Mouse (Mus musculus): ENCODE data around the gene Mrps33. TPM values are rescaled to one million over a fixed set of nuclear protein-coding genes. Genes with fewer than 3 reads are reported as not detected.

Mrps33 gene
- polyA plus RNA-seq, 1 experiment from 2014 or later = 164 TPM

GRCm38 (mm10) chr6:39785944-39786343, 24.8 kb downstream of the Mrps33 start:
- Histone ChIP-seq H3K9me3 (replicated peaks; ENCODE audit: control insufficient read depth, low read length, poor library complexity, severe bottlenecking) (no peaks in the 10 kb centered on the region), H3K4me2 (ENCODE audit: low read length) (no peak overlapping the region), H3K4me1 (ENCODE audit: control insufficient read depth, insufficient read depth, low read length) (0 out of 2 replicates have a peak, but pooled peaks cover 2% of the 10 kb centered on the region), H3K9ac (ENCODE audit: low read depth, low read length) (no peak overlapping the region), H3K27ac (ENCODE audit: low read length) (no peak overlapping the region), H3K27me3 (ENCODE audit: control insufficient read depth, insufficient read depth, low read depth, low read length) (no peaks in the 10 kb centered on the region), H3K4me3 (ENCODE audit: low read depth, low read length) (no peak overlapping the region), H3K36me3 (ENCODE audit: control insufficient read depth, insufficient read depth, low read length) (no peaks in the 10 kb centered on the region)
- ATAC-seq = no peak
- WGBS = 82% methylated on average over 5 of the region's 5 CpGs

- H3K9ac ChIP-seq (ENCODE audit: low read depth, low read length) = no peak overlapping the region
- H3K27ac ChIP-seq (ENCODE audit: low read length) = no peak overlapping the region
- no peaks in the 10 kb centered on the region for H3K36me3 ChIP-seq (ENCODE audit: control insufficient read depth, insufficient read depth, low read length)
- no peak for ATAC-seq
- H3K4me3 ChIP-seq (ENCODE audit: low read depth, low read length) = no peak overlapping the region
- no peaks in the 10 kb centered on the region for H3K27me3 ChIP-seq (ENCODE audit: control insufficient read depth, insufficient read depth, low read depth, low read length)
- no peak overlapping the region for H3K4me2 ChIP-seq (ENCODE audit: low read length)
- H3K9me3 ChIP-seq (replicated peaks; ENCODE audit: control insufficient read depth, low read length, poor library complexity, severe bottlenecking) = no peaks in the 10 kb centered on the region
- 64% methylated on average over 7 of the region's 7 CpGs for WGBS
- H3K4me1 ChIP-seq (ENCODE audit: control insufficient read depth, insufficient read depth, low read length) = 0 out of 2 replicates have a peak, but pooled peaks cover 2% of the 10 kb centered on the region
Observed at GRCm38 (mm10) chr6:39783521-39783920, 27.3 kb downstream of the Mrps33 start.

- 32% methylated on average over 3 of the region's 3 CpGs for WGBS
- 0 out of 2 replicates have a peak, but pooled peaks cover 2% of the 10 kb centered on the region for H3K4me1 ChIP-seq (ENCODE audit: control insufficient read depth, insufficient read depth, low read length)
- no peaks in the 10 kb centered on the region for H3K27me3 ChIP-seq (ENCODE audit: control insufficient read depth, insufficient read depth, low read depth, low read length)
- no peak overlapping the region for H3K4me2 ChIP-seq (ENCODE audit: low read length)
- H3K9me3 ChIP-seq (replicated peaks; ENCODE audit: control insufficient read depth, low read length, poor library complexity, severe bottlenecking) = no peaks in the 10 kb centered on the region
- H3K36me3 ChIP-seq (ENCODE audit: control insufficient read depth, insufficient read depth, low read length) = no peaks in the 10 kb centered on the region
- no peak for ATAC-seq
- H3K27ac ChIP-seq (ENCODE audit: low read length) = no peak overlapping the region
- H3K9ac ChIP-seq (ENCODE audit: low read depth, low read length) = no peak overlapping the region
- H3K4me3 ChIP-seq (ENCODE audit: low read depth, low read length) = no peak overlapping the region
Observed at GRCm38 (mm10) chr6:39782618-39783017, 28.2 kb downstream of the Mrps33 start.

GRCm38 (mm10) chr6:39781766-39782530, 28.8 kb downstream of the Mrps33 start:
- no peak overlapping the region for H3K4me3 ChIP-seq (ENCODE audit: low read depth, low read length)
- 0 out of 2 replicates have a peak, but pooled peaks cover 2% of the 10 kb centered on the region for H3K4me1 ChIP-seq (ENCODE audit: control insufficient read depth, insufficient read depth, low read length)
- H3K4me2 ChIP-seq (ENCODE audit: low read length) = no peak overlapping the region
- H3K9ac ChIP-seq (ENCODE audit: low read depth, low read length) = no peak overlapping the region
- H3K9me3 ChIP-seq (replicated peaks; ENCODE audit: control insufficient read depth, low read length, poor library complexity, severe bottlenecking) = no peaks in the 10 kb centered on the region
- no peaks in the 10 kb centered on the region for H3K36me3 ChIP-seq (ENCODE audit: control insufficient read depth, insufficient read depth, low read length)
- H3K27ac ChIP-seq (ENCODE audit: low read length) = no peak overlapping the region
- 68% methylated on average over 17 of the region's 17 CpGs for WGBS
- ATAC-seq = no peak
- H3K27me3 ChIP-seq (ENCODE audit: control insufficient read depth, insufficient read depth, low read depth, low read length) = no peaks in the 10 kb centered on the region

GRCm38 (mm10) chr6:39780857-39781666, 29.7 kb downstream of the Mrps33 start:
- no peaks in the 10 kb centered on the region for H3K9me3 ChIP-seq (replicated peaks; ENCODE audit: control insufficient read depth, low read length, poor library complexity, severe bottlenecking)
- H3K4me3 ChIP-seq (ENCODE audit: low read depth, low read length) = peak overlapping the region; percentile 21; the same call in 1 of the 2 replicates
- no peaks in the 10 kb centered on the region for H3K36me3 ChIP-seq (ENCODE audit: control insufficient read depth, insufficient read depth, low read length)
- peak overlapping the region; percentile 45; the same call in 1 of the 2 replicates for H3K9ac ChIP-seq (ENCODE audit: low read depth, low read length)
- no peaks in the 10 kb centered on the region for H3K27me3 ChIP-seq (ENCODE audit: control insufficient read depth, insufficient read depth, low read depth, low read length)
- no peak overlapping the region for H3K27ac ChIP-seq (ENCODE audit: low read length)
- ATAC-seq = 0 out of 2 replicates have a peak, but pooled peaks have one; percentile 56
- H3K4me2 ChIP-seq (ENCODE audit: low read length) = peak overlapping the region; percentile 52
- 0 out of 2 replicates have a peak, but pooled peaks cover 2% of the 10 kb centered on the region for H3K4me1 ChIP-seq (ENCODE audit: control insufficient read depth, insufficient read depth, low read length)
- WGBS = 4% methylated on average over 18 of the region's 18 CpGs

GRCm38 (mm10) chr6:39778506-39778905, 32.3 kb downstream of the Mrps33 start:
- Histone ChIP-seq H3K4me3 (ENCODE audit: low read depth, low read length) (no peak overlapping the region), H3K9me3 (replicated peaks; ENCODE audit: control insufficient read depth, low read length, poor library complexity, severe bottlenecking) (no peaks in the 10 kb centered on the region), H3K4me1 (ENCODE audit: control insufficient read depth, insufficient read depth, low read length) (0 out of 2 replicates have a peak, but pooled peaks cover 2% of the 10 kb centered on the region), H3K9ac (ENCODE audit: low read depth, low read length) (no peak overlapping the region), H3K36me3 (ENCODE audit: control insufficient read depth, insufficient read depth, low read length) (no peaks in the 10 kb centered on the region), H3K27ac (ENCODE audit: low read length) (no peak overlapping the region), H3K27me3 (ENCODE audit: control insufficient read depth, insufficient read depth, low read depth, low read length) (no peaks in the 10 kb centered on the region), H3K4me2 (ENCODE audit: low read length) (no peak overlapping the region)
- 85% methylated on average over 1 of the region's 1 CpGs for WGBS
- no peak for ATAC-seq

GRCm38 (mm10) chr6:39776275-39776674, 34.5 kb downstream of the Mrps33 start:
- Histone ChIP-seq H3K9me3 (replicated peaks; ENCODE audit: control insufficient read depth, low read length, poor library complexity, severe bottlenecking) (no peaks in the 10 kb centered on the region), H3K27ac (ENCODE audit: low read length) (no peak overlapping the region), H3K4me2 (ENCODE audit: low read length) (no peak overlapping the region), H3K9ac (ENCODE audit: low read depth, low read length) (no peak overlapping the region), H3K27me3 (ENCODE audit: control insufficient read depth, insufficient read depth, low read depth, low read length) (no peaks in the 10 kb centered on the region), H3K4me1 (ENCODE audit: control insufficient read depth, insufficient read depth, low read length) (0 out of 2 replicates have a peak, but pooled peaks cover 2% of the 10 kb centered on the region), H3K36me3 (ENCODE audit: control insufficient read depth, insufficient read depth, low read length) (no peaks in the 10 kb centered on the region), H3K4me3 (ENCODE audit: low read depth, low read length) (no peak overlapping the region)
- 92% methylated on average over 6 of the region's 6 CpGs for WGBS
- ATAC-seq = no peak

- Histone ChIP-seq H3K27ac (ENCODE audit: low read length) (no peak overlapping the region), H3K27me3 (ENCODE audit: control insufficient read depth, insufficient read depth, low read depth, low read length) (no peaks in the 10 kb centered on the region), H3K9ac (ENCODE audit: low read depth, low read length) (no peak overlapping the region), H3K4me1 (ENCODE audit: control insufficient read depth, insufficient read depth, low read length) (no peaks in the 10 kb centered on the region), H3K4me2 (ENCODE audit: low read length) (no peak overlapping the region), H3K36me3 (ENCODE audit: control insufficient read depth, insufficient read depth, low read length) (no peaks in the 10 kb centered on the region), H3K4me3 (ENCODE audit: low read depth, low read length) (no peak overlapping the region), H3K9me3 (replicated peaks; ENCODE audit: control insufficient read depth, low read length, poor library complexity, severe bottlenecking) (no peaks in the 10 kb centered on the region)
- 86% methylated on average over 9 of the region's 9 CpGs for WGBS
- ATAC-seq = no peak
Observed at GRCm38 (mm10) chr6:39775029-39775428, 35.8 kb downstream of the Mrps33 start.

- WGBS = 96% methylated on average over 2 of the region's 2 CpGs
- no peak overlapping the region for H3K4me3 ChIP-seq (ENCODE audit: low read depth, low read length)
- H3K27me3 ChIP-seq (ENCODE audit: control insufficient read depth, insufficient read depth, low read depth, low read length) = no peaks in the 10 kb centered on the region
- no peaks in the 10 kb centered on the region for H3K36me3 ChIP-seq (ENCODE audit: control insufficient read depth, insufficient read depth, low read length)
- H3K4me2 ChIP-seq (ENCODE audit: low read length) = no peak overlapping the region
- no peaks in the 10 kb centered on the region for H3K4me1 ChIP-seq (ENCODE audit: control insufficient read depth, insufficient read depth, low read length)
- no peak overlapping the region for H3K27ac ChIP-seq (ENCODE audit: low read length)
- H3K9ac ChIP-seq (ENCODE audit: low read depth, low read length) = no peak overlapping the region
- H3K9me3 ChIP-seq (replicated peaks; ENCODE audit: control insufficient read depth, low read length, poor library complexity, severe bottlenecking) = no peaks in the 10 kb centered on the region
- ATAC-seq = no peak
Observed at GRCm38 (mm10) chr6:39757229-39757628, 53.6 kb downstream of the Mrps33 start.

Data from midbrain, embryonic 16.5 days (tissue).